Mouse (Mus musculus): ENCODE measurements around the gene Cadm3. TPM values are rescaled to one million over a fixed set of nuclear protein-coding genes. Genes with fewer than 3 reads are reported as not detected.

The Cadm3 gene
- 1.7 and 2.0 TPM in 2 replicates for polyA plus RNA-seq (2015; fragmentation: Nextera tagmentation; extraction: Ambion mirVana)

GRCm38 (mm10) chr1:173367356-173368046 lies at the start of gene Cadm3:
Cadm3 (minus strand) TSS chr1:173367695.
- no peaks in the 10 kb centered on the region for H3K9me3 ChIP-seq (replicated peaks)
- peak within 1 kb of the TSS; percentile 26 for H3K4me3 ChIP-seq (replicated peaks)
- no peaks in the 10 kb centered on the region for H3K36me3 ChIP-seq (replicated peaks)
- H3K4me1 ChIP-seq (replicated peaks), result peaks cover 19% of the 10 kb centered on the region
- peak within 1 kb of the TSS; percentile 40 for H3K4me2 ChIP-seq
- H3K27me3 ChIP-seq, result peaks cover 83% of the 10 kb centered on the region
- WGBS (ENCODE audit: insufficient replicate concordance), result under 1% methylated on average over 46 of the region's 46 CpGs
- ATAC-seq (ENCODE audit: insufficient read depth), result no peak
- H3K9ac ChIP-seq, result no peak within 1 kb of the TSS
- H3K27ac ChIP-seq (replicated peaks), result no peak within 1 kb of the TSS

- H3K9ac ChIP-seq, result no peak overlapping the region
- H3K4me3 ChIP-seq (replicated peaks), result no peak overlapping the region
- H3K4me1 ChIP-seq (replicated peaks), result no peaks in the 10 kb centered on the region
- no peak for ATAC-seq (ENCODE audit: insufficient read depth)
- 55% methylated on average over 3 of the region's 3 CpGs for WGBS (ENCODE audit: insufficient replicate concordance)
- no peaks in the 10 kb centered on the region for H3K27me3 ChIP-seq
- H3K36me3 ChIP-seq (replicated peaks), result no peaks in the 10 kb centered on the region
- H3K27ac ChIP-seq (replicated peaks), result no peak overlapping the region
- H3K9me3 ChIP-seq (replicated peaks), result no peaks in the 10 kb centered on the region
- no peak overlapping the region for H3K4me2 ChIP-seq
Measured at GRCm38 (mm10) chr1:173414631-173415030, 47.1 kb upstream of the Cadm3 start.

- Histone ChIP-seq H3K4me3 (replicated peaks) (no peak overlapping the region), H3K9ac (no peak overlapping the region), H3K27ac (replicated peaks) (no peak overlapping the region), H3K4me2 (no peak overlapping the region), H3K9me3 (replicated peaks) (no peaks in the 10 kb centered on the region), H3K27me3 (no peaks in the 10 kb centered on the region), H3K4me1 (replicated peaks) (no peaks in the 10 kb centered on the region), H3K36me3 (replicated peaks) (no peaks in the 10 kb centered on the region)
- 49% methylated on average over 4 of the region's 4 CpGs for WGBS (ENCODE audit: insufficient replicate concordance)
- ATAC-seq (ENCODE audit: insufficient read depth), result no peak
Measured at GRCm38 (mm10) chr1:173411863-173412262, 44.4 kb upstream of the Cadm3 start.

DNA sequence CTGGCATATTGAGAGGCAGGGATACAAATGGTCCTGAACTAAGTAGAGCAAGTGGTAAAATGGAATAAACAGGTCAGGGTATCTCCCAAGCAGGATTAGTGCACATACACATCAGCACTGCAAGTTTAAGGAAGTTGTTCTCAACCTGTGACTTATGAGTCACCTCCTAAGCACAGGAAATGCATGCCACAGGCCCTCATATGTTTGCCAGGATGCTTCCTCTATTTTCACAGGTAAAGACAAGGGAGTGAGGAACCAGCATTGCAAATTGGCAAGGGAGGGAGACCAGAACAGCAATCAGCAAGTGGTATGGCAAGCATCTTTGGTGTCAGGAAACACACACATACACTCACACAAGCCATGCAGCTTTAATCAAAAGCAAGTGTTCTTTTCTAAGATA lies 41.6 kb upstream of the Cadm3 start:
- no peak for ATAC-seq (ENCODE audit: insufficient read depth)
- Histone ChIP-seq H3K4me3 (replicated peaks) (no peak overlapping the region), H3K27me3 (no peaks in the 10 kb centered on the region), H3K36me3 (replicated peaks) (no peaks in the 10 kb centered on the region), H3K4me2 (no peak overlapping the region), H3K27ac (replicated peaks) (no peak overlapping the region), H3K9me3 (replicated peaks) (no peaks in the 10 kb centered on the region), H3K4me1 (replicated peaks) (no peaks in the 10 kb centered on the region), H3K9ac (no peak overlapping the region)

GRCm38 (mm10) chr1:173404696-173405309 lies 37.3 kb upstream of the Cadm3 start:
- 80% methylated on average over 5 of the region's 5 CpGs for WGBS (ENCODE audit: insufficient replicate concordance)
- Histone ChIP-seq H3K9me3 (replicated peaks) (no peaks in the 10 kb centered on the region), H3K27ac (replicated peaks) (no peak overlapping the region), H3K27me3 (no peaks in the 10 kb centered on the region), H3K36me3 (replicated peaks) (no peaks in the 10 kb centered on the region), H3K4me3 (replicated peaks) (no peak overlapping the region), H3K4me1 (replicated peaks) (no peaks in the 10 kb centered on the region), H3K9ac (no peak overlapping the region), H3K4me2 (no peak overlapping the region)
- no peak for ATAC-seq (ENCODE audit: insufficient read depth)

DNA sequence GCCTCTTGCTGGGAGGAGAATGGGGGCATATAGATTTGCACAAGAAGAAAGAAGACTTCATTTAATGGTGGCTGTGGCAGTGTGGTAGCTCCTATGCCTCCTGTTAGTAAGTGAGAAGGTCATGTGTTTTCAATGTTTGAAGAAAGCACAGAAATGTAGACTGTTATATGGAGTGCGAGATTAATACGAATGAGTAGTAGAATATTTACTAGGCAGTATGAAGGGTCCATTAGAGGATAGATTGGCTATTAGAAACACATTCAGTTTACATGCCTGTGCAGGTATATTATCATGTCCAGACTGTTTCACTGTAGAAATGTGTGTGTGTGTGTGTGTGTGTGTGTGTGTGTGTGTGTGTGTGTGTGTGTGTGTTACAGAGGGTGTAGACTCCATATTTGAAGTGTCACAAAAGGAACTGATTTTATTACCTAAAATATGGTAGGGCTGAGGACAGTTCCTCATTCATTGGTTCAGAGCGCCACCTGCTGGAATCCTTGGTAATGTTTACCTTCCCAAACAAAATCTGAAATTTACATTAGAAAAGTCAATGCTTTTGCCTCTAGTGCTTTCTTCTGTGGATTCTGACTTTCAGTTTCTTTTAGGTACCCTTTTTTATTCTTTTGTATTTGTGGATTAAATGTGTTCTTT lies 31.0 kb upstream of the Cadm3 start:
- Histone ChIP-seq H3K4me1 (replicated peaks) (no peaks in the 10 kb centered on the region), H3K36me3 (replicated peaks) (no peaks in the 10 kb centered on the region), H3K27ac (replicated peaks) (no peak overlapping the region), H3K4me3 (replicated peaks) (no peak overlapping the region), H3K9me3 (replicated peaks) (no peaks in the 10 kb centered on the region), H3K9ac (no peak overlapping the region), H3K4me2 (no peak overlapping the region), H3K27me3 (no peaks in the 10 kb centered on the region)
- 0 out of 2 replicates have a peak, but pooled peaks have one; percentile 22 for ATAC-seq (ENCODE audit: insufficient read depth)
- WGBS (ENCODE audit: insufficient replicate concordance), result 24% methylated on average over 3 of the region's 3 CpGs

- H3K27ac ChIP-seq (replicated peaks), result no peak overlapping the region
- 49% methylated on average over 6 of the region's 6 CpGs for WGBS (ENCODE audit: insufficient replicate concordance)
- no peak overlapping the region for H3K9ac ChIP-seq
- no peak for ATAC-seq (ENCODE audit: insufficient read depth)
- H3K27me3 ChIP-seq, result peaks cover 16% of the 10 kb centered on the region
- no peak overlapping the region for H3K4me2 ChIP-seq
- H3K36me3 ChIP-seq (replicated peaks), result no peaks in the 10 kb centered on the region
- no peaks in the 10 kb centered on the region for H3K9me3 ChIP-seq (replicated peaks)
- H3K4me3 ChIP-seq (replicated peaks), result no peak overlapping the region
- no peaks in the 10 kb centered on the region for H3K4me1 ChIP-seq (replicated peaks)
Measured at GRCm38 (mm10) chr1:173391754-173392153, 24.3 kb upstream of the Cadm3 start.

- H3K27ac ChIP-seq (replicated peaks), result no peak overlapping the region
- 14% methylated on average over 13 of the region's 13 CpGs for WGBS (ENCODE audit: insufficient replicate concordance)
- H3K9ac ChIP-seq, result no peak overlapping the region
- no peak for ATAC-seq (ENCODE audit: insufficient read depth)
- no peaks in the 10 kb centered on the region for H3K36me3 ChIP-seq (replicated peaks)
- H3K4me3 ChIP-seq (replicated peaks), result no peak overlapping the region
- H3K27me3 ChIP-seq, result peaks cover 16% of the 10 kb centered on the region
- H3K9me3 ChIP-seq (replicated peaks), result no peaks in the 10 kb centered on the region
- no peaks in the 10 kb centered on the region for H3K4me1 ChIP-seq (replicated peaks)
- no peak overlapping the region for H3K4me2 ChIP-seq
Measured at GRCm38 (mm10) chr1:173389901-173390401, 22.5 kb upstream of the Cadm3 start.

DNA sequence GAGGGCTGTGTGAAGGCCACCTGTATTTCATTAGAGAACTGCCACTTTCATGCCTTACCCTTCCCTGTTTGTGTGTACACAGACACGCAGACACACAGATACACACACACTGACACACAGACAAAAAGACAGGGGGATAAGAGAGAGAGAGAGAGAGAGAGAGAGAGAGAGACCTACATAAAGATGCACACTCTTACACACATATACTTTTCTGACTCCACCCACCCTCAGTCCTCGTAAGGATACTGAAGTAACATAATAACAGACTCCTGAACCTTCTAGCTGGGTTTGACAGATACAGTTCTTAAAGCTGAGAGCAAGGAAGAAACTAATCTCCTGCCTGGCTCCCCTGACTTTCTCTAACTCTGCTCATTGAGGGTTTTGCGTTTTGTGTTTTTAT lies 21.9 kb upstream of the Cadm3 start:
- H3K4me1 ChIP-seq (replicated peaks), result no peaks in the 10 kb centered on the region
- no peak for ATAC-seq (ENCODE audit: insufficient read depth)
- no peaks in the 10 kb centered on the region for H3K36me3 ChIP-seq (replicated peaks)
- H3K27ac ChIP-seq (replicated peaks), result no peak overlapping the region
- no peak overlapping the region for H3K4me3 ChIP-seq (replicated peaks)
- WGBS (ENCODE audit: insufficient replicate concordance), result 19% methylated on average over 3 of the region's 3 CpGs
- no peak overlapping the region for H3K9ac ChIP-seq
- H3K9me3 ChIP-seq (replicated peaks), result no peaks in the 10 kb centered on the region
- no peak overlapping the region for H3K4me2 ChIP-seq
- H3K27me3 ChIP-seq, result peaks cover 16% of the 10 kb centered on the region

DNA sequence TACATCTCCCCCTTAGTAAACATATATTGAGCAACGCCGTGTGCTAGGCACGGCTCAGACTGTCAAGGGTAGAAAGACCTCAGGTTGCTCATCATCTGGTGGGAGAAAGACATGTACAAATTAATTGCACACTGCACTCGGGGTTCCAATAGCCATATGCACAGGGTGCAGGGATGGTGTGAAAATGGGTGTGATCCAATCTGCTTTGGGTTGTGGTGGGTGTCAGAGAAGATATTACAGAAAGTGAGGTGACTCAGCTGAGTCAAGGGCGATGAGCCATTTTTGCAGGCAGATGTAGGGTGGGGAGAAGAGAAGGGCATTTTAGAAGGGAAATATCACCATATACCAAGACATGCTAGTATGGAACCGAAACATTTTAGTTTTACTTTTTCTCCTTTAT lies 13.9 kb upstream of the Cadm3 start:
- H3K9ac ChIP-seq, result no peak overlapping the region
- H3K4me2 ChIP-seq, result no peak overlapping the region
- no peaks in the 10 kb centered on the region for H3K27me3 ChIP-seq
- 72% methylated on average over 6 of the region's 6 CpGs for WGBS (ENCODE audit: insufficient replicate concordance)
- H3K4me3 ChIP-seq (replicated peaks), result no peak overlapping the region
- no peak for ATAC-seq (ENCODE audit: insufficient read depth)
- H3K27ac ChIP-seq (replicated peaks), result no peak overlapping the region
- no peaks in the 10 kb centered on the region for H3K36me3 ChIP-seq (replicated peaks)
- H3K4me1 ChIP-seq (replicated peaks), result no peaks in the 10 kb centered on the region
- H3K9me3 ChIP-seq (replicated peaks), result no peaks in the 10 kb centered on the region

GRCm38 (mm10) chr1:173377380-173378112 lies 10.1 kb upstream of the Cadm3 start:
- H3K4me1 ChIP-seq (replicated peaks), result no peaks in the 10 kb centered on the region
- no peak overlapping the region for H3K9ac ChIP-seq
- peak; percentile 52; the same call in 1 of the 2 replicates for ATAC-seq (ENCODE audit: insufficient read depth)
- no peak overlapping the region for H3K4me3 ChIP-seq (replicated peaks)
- WGBS (ENCODE audit: insufficient replicate concordance), result 25% methylated on average over 13 of the region's 13 CpGs
- no peaks in the 10 kb centered on the region for H3K36me3 ChIP-seq (replicated peaks)
- H3K27ac ChIP-seq (replicated peaks), result no peak overlapping the region
- H3K4me2 ChIP-seq, result no peak overlapping the region
- H3K9me3 ChIP-seq (replicated peaks), result no peaks in the 10 kb centered on the region
- no peaks in the 10 kb centered on the region; the same call in 1 of the 2 replicates for H3K27me3 ChIP-seq
